Mouse (Mus musculus): ENCODE measurements around the gene Hsdl1.

- TF ChIP-seq CTCF (IDR thresholded peaks at IDR 0.05; ENCODE audit: low read depth) (no peak), EP300 (optimal IDR thresholded peaks at IDR 0.05) (no peak)
These were observed 41.8 kb upstream of the Hsdl1 start for GRCm38 (mm10) chr8:119616811-119617210.

Measured in stomach, postnatal 0 days (tissue).